Mouse (Mus musculus): ENCODE data around the gene Amacr. TPM values are rescaled to one million over a fixed set of nuclear protein-coding genes. Genes with fewer than 3 reads are reported as not detected.
A peak's percentile ranks its signal among the peaks of the same experiment; 100 is the strongest.

Gene Amacr
- polyA plus RNA-seq, 1 experiment from 2014 or later: 14.3 TPM

GRCm38 (mm10) chr15:11037711-11038110, 56.2 kb downstream of the Amacr start, which contains the start of gene Rxfp3:
Gene Rxfp3, minus strand, starts transcription at chr15:11037991.
- no peaks in the 10 kb centered on the region for H3K9me3 ChIP-seq (ENCODE audit: low read depth, low read length)
- TF ChIP-seq CTCF (IDR thresholded peaks at IDR 0.05; ENCODE audit: low read depth): no peak
- no peak within 1 kb of the TSS for H3K9ac ChIP-seq
- no peak within 1 kb of the TSS for H3K27ac ChIP-seq (ENCODE audit: low read depth)
- DNase-seq: peak; percentile 37
- no peak for ATAC-seq (ENCODE audit: insufficient read depth)
- 4% methylated on average over 16 of the region's 16 CpGs for WGBS
- peak within 1 kb of the TSS; percentile 36 for H3K4me3 ChIP-seq (ENCODE audit: low read depth, low read length)
- 0 out of 2 replicates have a peak, but pooled peaks cover 5% of the 10 kb centered on the region for H3K4me1 ChIP-seq (ENCODE audit: insufficient read depth)
- peak within 1 kb of the TSS; percentile 60 for H3K4me2 ChIP-seq
- H3K36me3 ChIP-seq (ENCODE audit: insufficient read depth): no peaks in the 10 kb centered on the region
- H3K27me3 ChIP-seq (ENCODE audit: insufficient read depth, low read length): peaks cover 37% of the 10 kb centered on the region

GRCm38 (mm10) chr15:11038476-11038875, 56.9 kb downstream of the Amacr start:
- H3K9me3 ChIP-seq (ENCODE audit: low read depth, low read length): no peaks in the 10 kb centered on the region
- 0 out of 2 replicates have a peak, but pooled peaks cover 5% of the 10 kb centered on the region for H3K4me1 ChIP-seq (ENCODE audit: insufficient read depth)
- H3K4me3 ChIP-seq (ENCODE audit: low read depth, low read length): no peak overlapping the region
- 2% methylated on average over 12 of the region's 12 CpGs for WGBS
- no peak for ATAC-seq (ENCODE audit: insufficient read depth)
- no peak overlapping the region for H3K9ac ChIP-seq
- peak; percentile 92 for DNase-seq
- H3K36me3 ChIP-seq (ENCODE audit: insufficient read depth): no peaks in the 10 kb centered on the region
- peak; percentile 76 for TF ChIP-seq CTCF (IDR thresholded peaks at IDR 0.05; ENCODE audit: low read depth)
- H3K27me3 ChIP-seq (ENCODE audit: insufficient read depth, low read length): peaks cover 37% of the 10 kb centered on the region
- no peak overlapping the region for H3K27ac ChIP-seq (ENCODE audit: low read depth)
- H3K4me2 ChIP-seq: no peak overlapping the region

- no peak overlapping the region for H3K27ac ChIP-seq (ENCODE audit: low read depth)
- TF ChIP-seq CTCF (IDR thresholded peaks at IDR 0.05; ENCODE audit: low read depth): no peak
- H3K27me3 ChIP-seq (ENCODE audit: insufficient read depth, low read length): peaks cover 33% of the 10 kb centered on the region
- ATAC-seq (ENCODE audit: insufficient read depth): peak; percentile 53; the same call in 1 of the 2 replicates
- 22% methylated on average over 5 of the region's 5 CpGs for WGBS
- H3K36me3 ChIP-seq (ENCODE audit: insufficient read depth): no peaks in the 10 kb centered on the region
- H3K4me1 ChIP-seq (ENCODE audit: insufficient read depth): 0 out of 2 replicates have a peak, but pooled peaks cover 5% of the 10 kb centered on the region
- no peak overlapping the region for H3K4me3 ChIP-seq (ENCODE audit: low read depth, low read length)
- no peak overlapping the region for H3K9ac ChIP-seq
- H3K4me2 ChIP-seq: no peak overlapping the region
- H3K9me3 ChIP-seq (ENCODE audit: low read depth, low read length): no peaks in the 10 kb centered on the region
- peak; percentile 14 for DNase-seq
Observed at GRCm38 (mm10) chr15:11040067-11040466, 58.5 kb downstream of the Amacr start.

- H3K36me3 ChIP-seq (ENCODE audit: insufficient read depth): no peaks in the 10 kb centered on the region
- ATAC-seq (ENCODE audit: insufficient read depth): no peak
- WGBS: 50% methylated on average over 2 of the region's 2 CpGs
- H3K27ac ChIP-seq (ENCODE audit: low read depth): no peak overlapping the region
- no peak overlapping the region for H3K4me2 ChIP-seq
- DNase-seq: no peak
- 0 out of 2 replicates have a peak, but pooled peaks cover 4% of the 10 kb centered on the region for H3K4me1 ChIP-seq (ENCODE audit: insufficient read depth)
- no peak for TF ChIP-seq CTCF (IDR thresholded peaks at IDR 0.05; ENCODE audit: low read depth)
- H3K9ac ChIP-seq: no peak overlapping the region
- peaks cover 22% of the 10 kb centered on the region for H3K27me3 ChIP-seq (ENCODE audit: insufficient read depth, low read length)
- no peaks in the 10 kb centered on the region for H3K9me3 ChIP-seq (ENCODE audit: low read depth, low read length)
- H3K4me3 ChIP-seq (ENCODE audit: low read depth, low read length): no peak overlapping the region
Observed at GRCm38 (mm10) chr15:11041229-11041628, 59.7 kb downstream of the Amacr start.

GRCm38 (mm10) chr15:11042828-11043227, 61.3 kb downstream of the Amacr start:
- ATAC-seq (ENCODE audit: insufficient read depth): no peak
- Histone ChIP-seq H3K4me3 (ENCODE audit: low read depth, low read length) (no peak overlapping the region), H3K36me3 (ENCODE audit: insufficient read depth) (no peaks in the 10 kb centered on the region), H3K27ac (ENCODE audit: low read depth) (no peak overlapping the region), H3K9ac (no peak overlapping the region), H3K9me3 (ENCODE audit: low read depth, low read length) (no peaks in the 10 kb centered on the region), H3K4me1 (ENCODE audit: insufficient read depth) (no peaks in the 10 kb centered on the region), H3K4me2 (no peak overlapping the region), H3K27me3 (ENCODE audit: insufficient read depth, low read length) (peaks cover 6% of the 10 kb centered on the region)
- WGBS: 83% methylated on average over 5 of the region's 5 CpGs
- DNase-seq: no peak
- no peak for TF ChIP-seq CTCF (IDR thresholded peaks at IDR 0.05; ENCODE audit: low read depth)

Other genes starting within 250 kb of the Amacr start
- 0.14 and 0.35 TPM in 2 replicates for gene C1qtnf3, start 29.4 kb upstream of the Amacr start, polyA plus RNA-seq (2014; fragmentation: Nextera tagmentation; extraction: Ambion mirVana)
- gene Slc45a2, start 19.0 kb downstream of the Amacr start, polyA plus RNA-seq (2014; fragmentation: Nextera tagmentation; extraction: Ambion mirVana): not detected in 2 replicates
- gene Rxfp3, start 56.2 kb downstream of the Amacr start, polyA plus RNA-seq (2014; fragmentation: Nextera tagmentation; extraction: Ambion mirVana): 0.04 and 0.07 TPM in 2 replicates
- gene Adamts12, start 83.0 kb downstream of the Amacr start, polyA plus RNA-seq (2014; fragmentation: Nextera tagmentation; extraction: Ambion mirVana): 6.8 and 7.0 TPM in 2 replicates

All from lung, embryonic 14.5 days (tissue).